Mouse (Mus musculus) cerebellum, postnatal 25 days (tissue): Measurements from ENCODE around the gene Ksr1.

Experiments
- DNase-seq, 2 experiments: peaks; one replicate each; pipeline ENCODE4 v3.0.0; 2021; ENCODE audit warnings: mixed read lengths in 2 of 2

Gene Ksr1

GRCm38 (mm10) chr11:79062897-79063296, 83.3 kb downstream of the Ksr1 start:
- DNase-seq, result no peak

- DNase-seq, result no peak
Observed at GRCm38 (mm10) chr11:79061839-79062238, 84.4 kb downstream of the Ksr1 start.

DNA sequence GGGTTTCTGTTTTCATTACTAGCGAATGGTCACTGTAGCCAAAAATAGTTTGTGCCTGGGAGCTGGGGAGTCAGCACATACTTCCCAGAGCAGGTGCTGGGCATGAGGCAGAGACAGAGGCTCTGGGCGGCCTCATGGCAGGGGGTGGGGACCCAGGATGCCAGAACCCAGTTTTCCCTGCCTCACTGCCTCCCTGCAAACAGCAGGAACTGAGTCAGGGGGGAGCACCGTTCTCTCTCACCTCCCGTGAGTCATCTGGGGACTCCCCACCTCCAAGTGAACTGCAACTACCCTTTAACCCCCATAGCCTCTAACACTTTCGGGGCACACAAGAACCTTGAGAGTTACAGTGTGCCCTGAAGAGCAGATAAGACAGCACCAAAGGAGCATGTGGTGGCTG, 86.4 kb downstream of the Ksr1 start:
- no peak for DNase-seq

GRCm38 (mm10) chr11:79059062-79059461, 87.1 kb downstream of the Ksr1 start:
- DNase-seq, result no peak

- no peak for DNase-seq
Observed at GRCm38 (mm10) chr11:79058610-79059009, 87.6 kb downstream of the Ksr1 start.

DNA sequence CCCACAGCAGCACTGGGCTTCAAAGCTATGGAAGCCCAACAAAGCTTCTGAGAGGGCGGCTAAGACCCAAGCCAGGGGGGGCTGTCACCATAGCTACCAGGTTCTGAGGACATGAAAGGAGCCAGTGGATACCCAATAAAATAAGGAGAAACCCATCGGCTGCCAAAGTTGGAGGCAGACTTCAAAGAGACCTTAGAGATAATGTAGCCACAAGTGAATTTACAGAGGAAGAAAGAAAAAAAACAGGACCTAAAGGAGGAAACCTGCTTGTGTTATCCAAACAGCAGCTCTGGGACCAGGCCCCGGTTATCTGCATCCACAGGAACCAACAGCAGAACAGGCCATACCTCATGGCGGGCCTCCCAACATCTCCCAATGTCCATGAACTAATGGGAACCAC, 88.4 kb downstream of the Ksr1 start:
- no peak for DNase-seq

DNA sequence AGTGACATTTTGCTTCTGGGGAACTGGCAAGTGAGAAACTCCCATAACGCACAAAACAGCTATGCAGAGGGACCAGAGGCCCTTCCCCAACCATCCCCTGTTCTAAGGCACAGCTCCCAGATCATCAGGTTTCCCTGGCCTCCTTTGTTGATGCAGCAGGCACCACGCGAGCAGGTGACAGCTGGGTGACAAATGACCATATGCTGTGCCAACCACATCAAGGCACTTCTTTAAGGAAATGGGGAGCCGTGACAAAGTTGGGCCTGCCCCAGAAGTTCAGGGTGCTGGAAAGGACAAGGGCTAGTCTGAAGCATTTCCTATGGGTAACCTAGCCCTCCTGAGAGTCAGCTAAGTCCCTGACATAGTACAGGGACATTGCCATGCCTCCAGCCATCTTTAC, 89.3 kb downstream of the Ksr1 start:
- DNase-seq, result peak in 1 of 2 experiments; percentile 19

DNA sequence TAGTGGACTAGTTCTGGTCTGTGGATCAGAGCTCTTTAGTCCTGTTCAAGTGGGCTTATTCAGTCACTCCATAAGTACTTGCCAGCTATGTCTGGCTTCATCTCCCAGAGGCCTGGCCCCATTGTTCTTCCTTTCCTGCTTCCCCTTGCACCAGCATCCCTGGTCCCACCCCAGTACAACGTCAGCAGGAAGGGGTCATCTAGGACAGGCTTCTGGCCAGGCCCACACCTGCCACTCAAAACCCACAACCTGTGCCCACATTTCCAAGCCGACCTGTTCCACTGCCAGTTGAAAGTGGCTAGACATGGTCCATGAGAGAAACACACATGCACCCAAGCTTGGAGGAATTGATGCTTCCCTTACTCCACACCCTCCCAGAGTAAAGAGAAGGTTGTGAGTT, 90.2 kb downstream of the Ksr1 start:
- no peak for DNase-seq

DNA sequence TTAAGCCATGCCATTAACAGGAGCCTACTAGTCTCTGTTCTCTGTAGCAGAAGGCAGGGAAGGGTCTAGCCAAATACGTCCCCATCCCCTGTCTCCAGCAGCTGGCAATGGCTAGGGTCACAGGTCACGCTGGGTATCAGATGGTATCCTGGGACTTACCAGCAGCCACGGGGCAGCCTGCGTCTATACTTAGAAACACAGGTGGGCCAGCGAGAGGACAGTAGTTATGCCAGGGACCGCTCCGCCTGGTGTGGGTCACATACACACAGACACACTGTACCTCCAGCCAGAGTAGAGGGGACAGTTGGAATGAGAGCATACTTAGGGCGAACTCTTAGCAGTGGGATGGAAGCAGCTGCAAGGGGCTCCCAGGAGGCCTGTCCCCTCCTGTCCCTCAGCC, 91.0 kb downstream of the Ksr1 start:
- no peak for DNase-seq

DNA sequence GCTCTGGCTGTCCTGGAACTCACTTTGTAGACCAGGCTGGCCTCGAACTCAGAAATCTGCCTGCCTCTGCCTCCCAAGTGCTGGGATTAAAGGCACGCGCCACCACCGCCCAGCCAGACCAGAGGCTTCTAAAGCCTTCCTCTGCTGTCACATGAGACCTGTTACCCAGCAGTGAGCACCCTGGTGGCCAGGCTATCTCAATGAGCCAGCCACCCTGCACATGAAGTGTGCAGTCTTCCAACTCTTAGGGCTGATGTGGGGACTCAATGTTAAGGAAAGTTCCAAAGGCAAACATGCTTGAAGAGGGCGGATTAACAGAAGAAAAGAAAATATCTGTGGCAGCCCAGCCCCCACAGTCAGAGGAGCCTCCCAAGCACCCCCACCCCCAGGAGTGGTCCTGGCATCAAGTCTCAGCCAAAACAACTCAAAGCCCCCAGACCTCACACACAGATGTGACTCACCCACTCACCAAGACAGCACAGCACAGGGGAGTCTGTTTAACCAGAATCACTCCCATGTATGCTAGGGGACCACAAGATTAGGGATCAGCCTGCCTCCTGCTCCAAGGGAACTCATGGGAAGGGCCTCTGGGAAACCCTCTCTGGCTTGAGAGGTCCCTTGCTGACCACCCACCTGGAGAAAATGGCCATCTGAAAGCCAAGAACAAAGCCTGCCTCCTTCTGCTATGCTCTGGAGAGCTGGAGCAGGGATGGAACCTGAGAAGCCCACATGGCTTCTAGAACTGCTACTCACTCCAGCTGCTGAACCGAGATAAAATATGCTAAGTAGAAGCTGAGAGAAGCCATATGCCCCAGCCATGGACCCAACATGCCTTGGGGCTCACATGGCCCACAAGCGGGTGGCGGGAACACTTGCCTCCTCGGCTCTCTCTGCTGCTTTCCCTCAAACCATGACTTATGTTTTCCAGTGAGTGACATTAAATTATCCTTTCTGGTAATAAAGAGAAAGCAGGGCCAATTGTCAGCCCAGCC, 91.8 kb downstream of the Ksr1 start:
- DNase-seq, result no peak

GRCm38 (mm10) chr11:79053437-79053836, 92.8 kb downstream of the Ksr1 start:
- DNase-seq, result no peak

GRCm38 (mm10) chr11:79052769-79053168, 93.4 kb downstream of the Ksr1 start:
- no peak for DNase-seq

- no peak for DNase-seq
Observed at GRCm38 (mm10) chr11:79051522-79051921, 94.7 kb downstream of the Ksr1 start.

DNA sequence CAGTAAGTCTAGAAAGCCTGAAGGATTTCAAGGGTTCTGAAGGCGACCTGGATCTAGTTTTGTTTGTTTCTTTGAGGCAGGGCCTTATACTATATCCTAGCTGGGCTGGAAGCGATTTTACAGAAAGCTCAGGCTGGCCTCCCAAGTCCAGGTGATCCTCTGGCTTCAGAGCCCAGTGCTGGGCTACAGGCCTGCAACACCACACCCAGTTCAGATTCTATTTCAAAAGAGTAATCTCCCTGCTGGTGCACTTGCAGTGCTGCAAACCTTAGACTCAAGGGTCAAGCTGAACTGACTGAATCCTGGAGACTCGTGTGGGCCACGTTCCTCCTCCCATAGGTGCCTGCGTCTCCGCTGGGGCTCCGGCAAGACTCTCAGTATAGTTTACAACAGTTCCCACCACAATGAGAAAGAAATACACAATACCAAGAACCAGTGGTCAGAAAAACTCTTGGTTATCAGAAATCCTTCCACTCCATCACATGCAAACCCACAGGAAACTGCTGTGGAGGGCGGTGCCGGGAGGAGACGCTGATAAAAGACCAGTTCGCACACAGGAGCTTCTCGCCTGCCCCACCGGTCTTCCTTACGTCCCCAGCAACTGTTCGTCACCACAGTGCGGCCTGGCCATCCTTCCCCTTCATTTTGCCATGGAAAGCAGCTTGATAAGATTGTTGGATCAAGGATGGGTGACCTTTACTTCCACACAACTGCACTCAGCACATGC, 95.3 kb downstream of the Ksr1 start:
- no peak for DNase-seq

GRCm38 (mm10) chr11:79048906-79049305, 97.3 kb downstream of the Ksr1 start:
- no peak for DNase-seq

DNA sequence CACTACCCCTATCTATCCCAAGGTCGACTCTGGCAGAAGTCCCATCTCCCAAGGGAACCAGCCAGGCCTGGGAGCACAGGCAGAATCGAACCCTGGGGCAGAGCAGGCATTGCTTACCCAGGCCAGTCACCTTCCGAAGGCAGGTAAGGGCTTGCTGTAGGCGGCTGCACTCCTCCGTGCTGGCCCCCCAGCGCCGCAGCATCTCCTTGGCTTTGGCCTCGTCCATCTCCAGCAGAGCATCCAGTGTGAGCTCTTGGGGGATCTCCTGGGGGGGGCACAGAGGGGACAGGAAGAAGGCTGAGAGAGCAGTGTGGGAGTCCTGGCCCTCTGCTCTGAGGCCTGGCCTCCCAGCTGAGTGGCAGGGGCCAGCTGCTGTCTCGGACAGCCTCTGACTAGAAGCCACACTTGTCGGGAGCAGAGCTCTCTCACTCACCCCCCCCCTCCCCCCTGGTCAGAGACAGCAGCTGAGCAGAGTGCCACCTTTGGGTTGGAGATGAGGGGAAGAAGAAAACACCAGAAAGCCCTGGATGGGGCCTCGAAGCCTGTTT, 99.0 kb downstream of the Ksr1 start:
- DNase-seq, result no peak

DNA sequence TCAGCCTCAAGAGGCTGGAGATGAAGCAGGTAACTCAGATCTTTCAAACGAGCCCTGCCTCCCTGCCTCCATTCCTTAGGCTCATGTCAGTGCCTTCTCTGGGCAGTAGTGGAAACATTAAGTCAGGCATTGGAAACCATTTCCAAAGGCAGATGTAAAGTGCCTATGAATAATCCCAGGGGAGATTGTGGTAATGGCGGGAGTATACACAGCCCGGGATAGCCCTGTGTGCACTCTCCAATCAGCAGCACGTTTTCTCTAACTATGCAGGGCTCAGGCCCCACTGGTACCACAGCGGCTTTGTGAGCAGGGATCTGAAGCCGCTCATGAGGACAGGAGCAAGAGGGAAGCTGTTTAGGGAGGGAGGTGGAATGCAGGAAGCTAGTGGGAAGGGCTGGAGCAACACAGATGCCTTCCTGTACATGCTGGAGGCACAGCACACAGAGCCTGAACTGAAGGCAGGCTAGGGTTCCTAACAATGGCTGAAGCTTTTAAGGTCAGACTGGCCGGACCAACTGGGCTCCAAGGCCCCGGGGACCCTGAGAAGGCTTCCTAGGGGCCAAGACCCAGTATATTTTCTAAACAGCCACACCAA, 99.5 kb downstream of the Ksr1 start:
- no peak for DNase-seq

- DNase-seq, result no peak
Observed at GRCm38 (mm10) chr11:79045231-79045630, 101.0 kb downstream of the Ksr1 start.

GRCm38 (mm10) chr11:79044798-79045197, 101.4 kb downstream of the Ksr1 start:
- DNase-seq, result no peak

DNA sequence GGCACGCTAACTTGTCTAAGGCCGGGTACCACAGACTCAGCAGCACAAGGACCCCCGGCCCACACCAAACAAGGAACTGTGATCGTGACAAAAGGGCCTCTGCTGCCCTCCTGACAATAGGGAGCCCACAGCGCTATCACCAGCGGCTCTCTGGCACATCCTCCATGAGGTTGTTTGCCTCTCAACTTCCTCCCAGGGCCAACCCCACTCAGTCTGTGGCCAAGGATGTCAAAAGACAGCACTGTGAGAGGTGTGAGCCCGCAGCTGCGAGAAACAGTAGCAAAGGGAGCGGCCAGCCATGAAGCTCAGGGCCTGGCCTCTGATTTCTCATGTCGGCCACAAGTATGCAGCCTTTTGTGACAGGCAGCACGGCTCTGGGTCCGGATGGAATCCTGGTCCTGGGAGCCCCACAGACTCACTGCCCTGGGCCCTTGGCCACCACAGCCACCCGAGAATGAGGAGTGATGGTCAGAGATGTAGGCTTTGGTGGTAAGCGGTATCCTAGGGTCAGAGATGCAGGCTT, 104.2 kb downstream of the Ksr1 start:
- no peak for DNase-seq

DNA sequence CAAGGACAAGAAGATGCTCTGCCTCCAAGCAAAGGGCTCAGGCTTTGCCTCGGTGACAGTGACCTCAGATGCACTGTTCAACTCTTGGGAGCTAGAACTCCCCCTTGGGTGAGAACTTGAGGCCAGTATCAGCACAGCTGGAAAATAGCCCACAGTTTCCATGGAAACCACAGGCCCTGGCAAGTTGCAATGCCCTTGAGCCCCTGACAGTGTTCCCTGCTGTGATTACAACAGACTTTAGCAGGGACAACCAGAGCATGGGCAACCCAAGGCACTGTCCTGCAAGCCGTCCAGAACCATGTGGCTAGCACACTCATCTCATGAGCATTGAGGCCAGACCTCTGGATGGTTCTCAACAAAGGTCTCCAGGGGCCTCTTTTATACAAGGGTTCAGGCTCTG, 106.7 kb downstream of the Ksr1 start:
- peak in 1 of 2 experiments; percentile 22 for DNase-seq

DNA sequence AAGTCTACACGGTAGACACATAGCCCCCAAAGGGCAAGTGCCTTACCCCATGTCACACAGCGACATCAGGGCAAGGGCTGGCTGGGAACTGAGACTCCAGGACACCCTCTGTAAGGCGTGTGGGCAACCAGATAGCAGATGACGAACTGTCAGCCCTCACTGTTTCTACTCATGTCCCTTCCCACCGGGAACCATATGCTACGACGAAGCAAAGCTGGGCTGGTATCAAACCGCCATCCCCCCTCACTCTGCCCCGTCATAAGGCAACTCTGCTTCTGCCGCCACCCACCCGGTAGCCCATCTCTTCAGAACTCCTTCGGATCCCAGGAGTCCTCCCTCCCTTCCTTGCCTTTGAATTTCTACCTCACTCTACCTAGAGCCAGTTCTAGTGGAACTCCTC, 108.7 kb downstream of the Ksr1 start:
- DNase-seq, result no peak

DNA sequence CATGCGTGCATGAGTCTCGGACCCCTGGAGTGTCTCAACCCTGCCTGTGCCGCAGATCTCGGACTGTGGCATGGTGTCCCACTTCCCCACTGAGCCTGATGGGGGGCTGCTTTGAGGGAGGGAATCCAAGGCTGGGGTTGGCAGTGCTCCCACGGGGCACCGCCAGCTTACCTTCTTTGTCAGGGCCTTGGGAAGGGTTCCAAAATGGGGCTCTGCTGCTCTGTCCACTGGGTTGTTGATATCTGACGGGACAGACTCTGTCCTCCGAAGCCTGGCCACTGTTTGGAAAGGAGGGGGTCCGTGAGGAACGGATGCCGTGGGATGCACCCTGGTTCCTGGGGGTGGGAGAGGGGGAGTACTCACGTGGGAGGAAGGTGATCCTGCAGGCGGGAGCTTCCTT, 109.9 kb downstream of the Ksr1 start:
- no peak for DNase-seq
